Mouse (Mus musculus): Measurements from ENCODE around the gene Tbc1d2. TPM values are rescaled to one million over a fixed set of nuclear protein-coding genes. Genes with fewer than 3 reads are reported as not detected.

The Tbc1d2 gene
- total RNA-seq, 4 experiments from 2014 or later = 2.4 to 3.9 (median 3.4) TPM

GRCm38 (mm10) chr4:46556933-46557332 lies 93.1 kb downstream of the Tbc1d2 start:
- no peak for DNase-seq (ENCODE audit: low spot score in 2 of 2)

GRCm38 (mm10) chr4:46555762-46556161 lies 94.2 kb downstream of the Tbc1d2 start:
- no peak for DNase-seq (ENCODE audit: low spot score in 2 of 2)

Other genes starting within 250 kb of the Tbc1d2 start
- gene Hemgn, start 236.7 kb downstream of the Tbc1d2 start, total RNA-seq (2022) = not detected
- 10 to 100 TPM; 51.0 to 60.2 (median 55.9) TPM for gene Anp32b, start 199.3 kb downstream of the Tbc1d2 start, total RNA-seq (2022)
- gene Nans, start 161.0 kb downstream of the Tbc1d2 start, total RNA-seq (2022) = 10 to 100 TPM; 13.1 to 19.7 (median 17.0) TPM
- 1 to 10 TPM in 3 of 4 experiments, under 1 TPM in 1; 0.91 to 2.4 (median 1.7) TPM for gene Trim14, start 114.1 kb downstream of the Tbc1d2 start, total RNA-seq (2022)
- gene Coro2a, start 48.0 kb downstream of the Tbc1d2 start, total RNA-seq (2022) = 10 to 100 TPM; 23.3 to 26.7 (median 24.3) TPM

All from left cerebral cortex, adult 8-10 months (tissue).